18 mouse cellular contexts compared by ENCODE assay signal in the genomic region with DNA sequence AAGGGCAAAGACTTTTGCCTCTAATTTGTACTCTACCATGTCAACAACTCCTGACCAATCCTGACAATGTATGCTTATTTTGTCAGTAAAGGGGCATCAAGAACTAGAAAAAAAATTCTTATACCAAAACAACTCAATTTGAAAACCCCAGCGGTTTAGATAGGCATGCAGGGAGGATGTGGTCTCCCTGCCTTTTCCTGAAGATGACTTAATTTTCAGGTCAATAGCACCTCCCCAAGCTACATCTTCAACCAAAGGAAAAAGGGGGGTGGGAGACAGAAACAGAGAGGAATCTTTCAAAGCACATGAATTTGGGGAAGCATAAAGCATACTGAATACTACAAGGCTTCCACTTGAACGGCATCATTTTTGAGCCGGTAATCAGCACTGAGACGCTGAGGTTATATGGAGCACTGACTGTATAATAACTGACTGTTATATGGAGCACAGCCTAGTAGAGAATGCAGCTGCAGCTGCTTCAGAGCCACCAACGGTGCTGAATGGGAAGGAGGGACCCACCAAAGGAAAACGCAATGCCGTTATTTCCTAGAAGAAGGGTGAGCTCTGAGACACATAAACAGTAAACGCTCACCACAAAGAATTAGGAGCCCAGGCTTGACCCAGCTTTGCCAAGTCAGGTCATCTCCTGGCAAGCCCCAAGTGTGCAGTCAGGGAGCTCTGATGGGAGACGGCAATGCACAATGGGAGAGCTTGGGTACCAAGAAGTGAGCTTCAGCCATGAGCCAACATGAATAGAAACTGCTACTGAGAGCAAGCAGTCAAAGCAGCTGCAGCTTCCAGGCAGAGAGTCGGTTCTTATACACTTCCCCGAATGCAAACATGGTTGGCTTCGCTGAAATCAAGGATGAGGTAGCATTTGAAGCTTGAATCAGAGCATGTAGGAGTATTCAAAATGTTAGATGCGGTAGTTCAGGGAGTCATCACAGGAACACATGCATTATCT. TPM values are rescaled to one million over a fixed set of nuclear protein-coding genes. Genes with fewer than 3 reads are reported as not detected.
DNase-seq lines count a peak whose midpoint lies in the region; ATAC-seq and TF ChIP-seq lines count a peak whose summit lies in the region.
"Had no signal": no experiment of that assay in that cellular context is flagged by ENCODE, and none has a peak within 500 bp of the region (broad histone marks: within the 10 kb centered on the region; RNA-seq: fewer than 3 reads in every experiment).

No protein-coding gene starts in this region.

- H3K4me2 ChIP-seq in kidney, embryonic 15.5 days: no peak overlapping the region
- H3K4me2 ChIP-seq: neural tube, embryonic 12.5 days had no signal

- TF ChIP-seq POLR2A in spleen, adult 2 months (IDR thresholded peaks at IDR 0.05; ENCODE audit: low read depth, low read length): no peak

- ATAC-seq in activated CD4-positive, CD25-positive, alpha-beta regulatory T cell, adult 4 months: peak; percentile 83
- peak; percentile 46 for ATAC-seq in megakaryocyte, adult 5-6 weeks (ENCODE audit: poor library complexity, severe bottlenecking)
- no peak for ATAC-seq in kidney, embryonic 15.5 days (replicated peaks; ENCODE audit: low FRiP score)

- H3K4me3 ChIP-seq in spleen, adult 2 months (ENCODE audit: extremely low read depth, insufficient read depth, insufficient read length): peak overlapping the region; percentile 8; the same call in 1 of the 2 replicates
- no peak overlapping the region for H3K4me3 ChIP-seq in kidney, embryonic 15.5 days (replicated peaks)
- H3K4me3 ChIP-seq: neural tube, embryonic 12.5 days had no signal

- H3K27me3 ChIP-seq in spleen, adult 2 months (ENCODE audit: control insufficient read depth, insufficient read depth, low read length): no peaks in the 10 kb centered on the region
- H3K27me3 ChIP-seq in kidney, embryonic 15.5 days: no peaks in the 10 kb centered on the region
- H3K27me3 ChIP-seq: neural tube, embryonic 12.5 days had no signal

- no peaks in the 10 kb centered on the region for H3K36me3 ChIP-seq in spleen, adult 2 months (ENCODE audit: control insufficient read depth, insufficient read depth, low read length)
- no peaks in the 10 kb centered on the region for H3K36me3 ChIP-seq in kidney, embryonic 15.5 days
- H3K36me3 ChIP-seq: neural tube, embryonic 12.5 days had no signal

- H3K4me1 ChIP-seq in spleen, adult 2 months (ENCODE audit: control insufficient read depth, insufficient read depth, insufficient read length): peaks cover 4% of the 10 kb centered on the region; the same call in 1 of the 2 replicates
- no peaks in the 10 kb centered on the region for H3K4me1 ChIP-seq in kidney, embryonic 15.5 days
- H3K4me1 ChIP-seq: neural tube, embryonic 12.5 days had no signal

- peak overlapping the region; percentile 28 for H3K27ac ChIP-seq in spleen, adult 2 months (ENCODE audit: insufficient read depth, low read length)
- no peak overlapping the region for H3K27ac ChIP-seq in kidney, embryonic 15.5 days
- H3K27ac ChIP-seq: neural tube, embryonic 12.5 days had no signal

- DNase-seq in spleen, adult 2 months (ENCODE audit: low read depth in 1 of 2, low spot score in 2 of 2): no peak
- DNase-seq in spleen, postnatal 14 days (ENCODE audit: low spot score in 2 of 2): no peak
- DNase-seq in thymus, postnatal 25 days: peak; percentile 21
- no peak for DNase-seq in retina, postnatal 1 day
- DNase-seq in left cerebral cortex, adult 11 months (ENCODE audit: low spot score): no peak
- DNase-seq: adrenal gland, postnatal 14 days; cerebellum, adult 9-10 months; heart, adult 18-20 months; heart, postnatal 4 days; kidney, adult 9 months; left cerebral cortex, postnatal 4 days; lung, adult 2 months; lung, postnatal 4 days; right cerebral cortex, postnatal 4 days had no signal

- no peaks in the 10 kb centered on the region for H3K9me3 ChIP-seq in kidney, embryonic 15.5 days (replicated peaks)
- H3K9me3 ChIP-seq: neural tube, embryonic 12.5 days had no signal

- no peak overlapping the region for H3K9ac ChIP-seq in kidney, embryonic 15.5 days
- H3K9ac ChIP-seq: neural tube, embryonic 12.5 days had no signal

- no peak for TF ChIP-seq CTCF in spleen, adult 2 months (IDR thresholded peaks at IDR 0.05; ENCODE audit: extremely low read depth, insufficient read depth, insufficient read length, insufficient replicate concordance)

- 33% methylated on average over 13 of the region's 13 CpGs for WGBS in spleen, adult 2 months
- 87% methylated on average over 13 of the region's 13 CpGs for WGBS in kidney, embryonic 15.5 days

RNA-seq across cellular contexts. Expression of gene Ppp1r12a, which starts 43.5 kb away (rescaled TPM):
- polyA plus RNA-seq in spleen, adult 2 months (2012; rRNA removed): 13.6 and 14.6 TPM in 2 replicates
- 100 to 1,000 TPM; 253 to 272 TPM for polyA plus RNA-seq in activated CD4-positive, CD25-positive, alpha-beta regulatory T cell, adult 4 months (2017; shearing (Covaris generic))
- total RNA-seq in megakaryocyte, adult 5-6 weeks (2015): 125 and 149 TPM in 2 replicates
- total RNA-seq in megakaryocyte, adult 5-6 weeks (2017): 244 and 262 TPM in 2 replicates
- 87.2 and 94.4 TPM in 2 replicates for polyA plus RNA-seq in kidney, embryonic 15.5 days (2015; fragmentation: Nextera tagmentation; extraction: Ambion mirVana)
